10 mouse cellular contexts compared by ENCODE assay signal in the genomic region with DNA sequence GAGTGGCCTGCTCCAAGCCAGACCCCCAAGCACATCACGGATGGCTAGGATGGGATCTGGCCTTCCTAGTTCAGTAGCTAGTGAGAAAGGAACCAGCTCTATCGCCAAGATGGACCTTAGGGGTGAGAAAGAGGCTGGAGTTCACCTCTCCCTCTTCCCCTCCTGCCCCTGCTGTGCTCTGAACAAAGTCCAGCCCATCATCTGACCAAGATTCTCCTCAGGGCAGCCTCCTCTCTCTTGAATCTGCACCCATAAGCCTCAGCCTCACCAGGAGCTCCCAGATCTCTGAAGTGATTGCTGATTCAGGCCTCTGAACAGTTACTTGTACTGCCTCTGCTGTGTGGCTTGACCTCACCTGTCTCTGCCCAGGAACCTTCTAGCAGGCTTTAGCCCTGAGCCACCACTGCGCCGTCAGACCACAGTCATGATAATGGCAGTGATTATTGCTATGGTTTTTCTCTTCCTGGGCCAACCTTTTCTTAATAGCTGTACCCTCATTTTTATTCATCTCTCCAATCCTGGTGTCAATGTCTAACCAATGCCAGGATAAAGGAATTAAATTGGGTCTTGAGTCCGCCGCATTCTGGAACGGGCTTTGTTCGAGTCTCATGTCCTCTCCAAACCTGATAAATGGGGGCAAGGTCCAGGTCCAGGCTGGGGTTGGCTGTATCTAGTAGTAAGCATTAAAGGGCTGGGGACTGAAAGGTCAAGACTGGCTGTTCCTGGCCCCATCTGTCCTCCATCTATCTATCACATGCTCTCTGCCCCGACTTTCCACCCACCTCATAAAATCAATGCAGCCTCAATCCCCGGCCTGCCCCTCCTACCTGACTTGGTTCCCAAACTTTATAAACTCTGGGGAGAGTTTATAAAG. TPM values are rescaled to one million over a fixed set of nuclear protein-coding genes. Genes with fewer than 3 reads are reported as not detected.
A peak's percentile ranks its signal among the peaks of the same experiment; 100 is the strongest.
DNase-seq lines count a peak whose midpoint lies in the region; TF ChIP-seq lines count a peak whose summit lies in the region.
"Had no signal": no experiment of that assay in that cellular context is flagged by ENCODE, and none has a peak within 500 bp of the region (broad histone marks: within the 10 kb centered on the region; RNA-seq: fewer than 3 reads in every experiment).

No protein-coding gene starts in this region.

- H3K4me3 ChIP-seq in testis, adult 2 months (ENCODE audit: control insufficient read depth, low read depth, low read length), result no peak overlapping the region

- H3K27me3 ChIP-seq in testis, adult 2 months (ENCODE audit: control insufficient read depth, insufficient read depth, low read length), result no peaks in the 10 kb centered on the region

- peaks cover 10% of the 10 kb centered on the region for H3K4me1 ChIP-seq in testis, adult 2 months (ENCODE audit: control insufficient read depth, insufficient read depth, low read length)

- no peaks in the 10 kb centered on the region for H3K36me3 ChIP-seq in testis, adult 2 months (ENCODE audit: control insufficient read depth, insufficient read depth, low read length)

- TF ChIP-seq POLR2A in testis, adult 2 months (IDR thresholded peaks at IDR 0.05; ENCODE audit: control insufficient read depth, low read depth, low read length), result no peak

- peak; percentile 65 for DNase-seq in gastrocnemius, adult 18-20 months (ENCODE audit: low spot score)
- no peak for DNase-seq in gastrocnemius, postnatal 10 days
- no peak for DNase-seq in testis, postnatal 10 days (ENCODE audit: low spot score)
- DNase-seq in kidney, postnatal 25 days, result peak; percentile 67 to 87
- peak; percentile 77 for DNase-seq in yolk sac, embryonic 10.5 days (ENCODE audit: low spot score)
- DNase-seq in right cerebral cortex, postnatal 25 days, result no peak
- no peak for DNase-seq in embryo, embryonic 10 days (ENCODE audit: low spot score)
- DNase-seq: adrenal gland, adult 8-10 months; spleen, adult 18-20 months had no signal

- TF ChIP-seq CTCF in testis, adult 2 months (IDR thresholded peaks at IDR 0.05; ENCODE audit: control insufficient read depth, insufficient read depth, insufficient replicate concordance, low read depth, low read length), result no peak

- 0 out of 2 replicates have a peak overlapping the region, but pooled peaks have one; percentile 18 for H3K27ac ChIP-seq in testis, adult 2 months (ENCODE audit: control insufficient read depth, insufficient read depth, low read depth, low read length)

RNA-seq across cellular contexts. Expression of gene Tob2, which starts 23.4 kb away (rescaled TPM):
- 100 to 1,000 TPM in 1 of 2 experiments, 10 to 100 TPM in 1; 89.1 to 174 TPM for total RNA-seq in gastrocnemius, adult 18-20 months (2021)
- 10 to 100 TPM; 38.1 to 80.4 TPM for total RNA-seq in gastrocnemius, postnatal 10 days (2021)
- polyA plus RNA-seq in testis, adult 2 months (2012; rRNA removed), result 7.3 and 8.0 TPM in 2 replicates

RNA-seq across cellular contexts. Expression of gene Tef, which starts 33.0 kb away (rescaled TPM):
- 100 to 1,000 TPM; 124 to 160 TPM for total RNA-seq in gastrocnemius, adult 18-20 months (2021)
- 100 to 1,000 TPM; 127 to 130 TPM for total RNA-seq in gastrocnemius, postnatal 10 days (2021)
- 36.1 and 38.9 TPM in 2 replicates for polyA plus RNA-seq in testis, adult 2 months (2012; rRNA removed)

RNA-seq across cellular contexts. Expression of gene Phf5a, which starts 36.5 kb away (rescaled TPM):
- 10 to 100 TPM; 35.5 to 35.7 TPM for total RNA-seq in gastrocnemius, adult 18-20 months (2021)
- total RNA-seq in gastrocnemius, postnatal 10 days (2021), result 10 to 100 TPM; 37.4 to 39.6 TPM
- 22.2 and 23.5 TPM in 2 replicates for polyA plus RNA-seq in testis, adult 2 months (2012; rRNA removed)

RNA-seq across cellular contexts. Expression of gene Aco2, which starts 36.9 kb away (rescaled TPM):
- 1,000 to 10,000 TPM; 1,165 to 1,199 TPM for total RNA-seq in gastrocnemius, adult 18-20 months (2021)
- total RNA-seq in gastrocnemius, postnatal 10 days (2021), result 100 to 1,000 TPM; 789 to 874 TPM
- 112 and 118 TPM in 2 replicates for polyA plus RNA-seq in testis, adult 2 months (2012; rRNA removed)

Comparison
In these comparisons a context has a peak if more than half of its experiments do, and no peak if none do; other contexts are left out.
1. DNase-seq: peak in gastrocnemius, adult 18-20 months (single experiment), kidney, postnatal 25 days (2 of 2) and yolk sac, embryonic 10.5 days (single experiment); none in gastrocnemius, postnatal 10 days (single experiment), testis, postnatal 10 days (single experiment), right cerebral cortex, postnatal 25 days (single experiment) and embryo, embryonic 10 days (single experiment).